Mouse (Mus musculus) lung, embryonic 16.5 days (tissue): Measurements from ENCODE around the gene Pnpla6. TPM values are rescaled to one million over a fixed set of nuclear protein-coding genes. Genes with fewer than 3 reads are reported as not detected.
A peak's percentile ranks its signal among the peaks of the same experiment; 100 is the strongest.

Experiments used
- ATAC-seq: fragments of 200-750 bp; cut with Nextera tagmentation; 2 replicates; pipeline ENCODE4 v1.8.0; 2017; ENCODE audit warnings: low read depth, mild to moderate bottlenecking, moderate library complexity
- H3K27ac ChIP-seq: fragments of 300-500 bp; sonication (generic); 2 replicates; pipeline ENCODE4 v1.5.1; 2014; ENCODE audit warnings: mild to moderate bottlenecking, control low read depth, low read length
- H3K27me3 ChIP-seq: fragments of 300-500 bp; sonication (generic); 2 replicates; pipeline ENCODE4 v1.6.1; 2014; ENCODE audit warnings: low read depth, low read length, mixed read lengths; ENCODE audit not compliant: control insufficient read depth, insufficient read depth
- H3K36me3 ChIP-seq: fragments of 300-500 bp; sonication (generic); 2 replicates; pipeline ENCODE4 v1.6.1; 2014; ENCODE audit warnings: low read length; ENCODE audit not compliant: control insufficient read depth, insufficient read depth
- H3K4me1 ChIP-seq: fragments of 300-500 bp; sonication (generic); replicated peaks from 2 replicates; pipeline ENCODE4 v1.6.1; 2014; ENCODE audit warnings: low read length, mixed read lengths; ENCODE audit not compliant: control insufficient read depth, insufficient read depth
- H3K4me2 ChIP-seq: fragments of 300-500 bp; sonication (generic); 2 replicates; pipeline ENCODE4 v1.6.1; 2014; ENCODE audit warnings: low read depth, low read length, control low read depth
- H3K4me3 ChIP-seq: fragments of 300-500 bp; sonication (generic); 2 replicates; pipeline ENCODE4 v1.5.1; 2014; ENCODE audit warnings: mild to moderate bottlenecking, low read length, control low read depth
- H3K9ac ChIP-seq: fragments of 300-500 bp; sonication (generic); 2 replicates; pipeline ENCODE4 v1.6.1; 2014; ENCODE audit warnings: low read length, control low read depth
- H3K9me3 ChIP-seq: fragments of 300-500 bp; sonication (generic); 2 replicates; pipeline ENCODE4 v1.6.1; 2016; ENCODE audit warnings: low read length; ENCODE audit not compliant: control insufficient read depth
- WGBS: fragments of 180-500 bp; shearing (Covaris S2); extraction: QIAGEN DNeasy Blood & Tissue Kit; methylation state at CpG from one replicate; pipeline ENCODE4 v1.1.7; 2014; 5-methylcytosine and 5-hydroxymethylcytosine counted together
- polyA plus RNA-seq: library from polyadenylated mRNA; unstranded; fragments of >200 nt; fragmentation: Nextera tagmentation; extraction: Ambion mirVana; gene quantifications from 2 replicates; pipeline ENCODE4 v1.2.1, GENCODE M21; 2015

Pnpla6 gene
- polyA plus RNA-seq, 1 experiment from 2014 or later, result 27.3 TPM

DNA sequence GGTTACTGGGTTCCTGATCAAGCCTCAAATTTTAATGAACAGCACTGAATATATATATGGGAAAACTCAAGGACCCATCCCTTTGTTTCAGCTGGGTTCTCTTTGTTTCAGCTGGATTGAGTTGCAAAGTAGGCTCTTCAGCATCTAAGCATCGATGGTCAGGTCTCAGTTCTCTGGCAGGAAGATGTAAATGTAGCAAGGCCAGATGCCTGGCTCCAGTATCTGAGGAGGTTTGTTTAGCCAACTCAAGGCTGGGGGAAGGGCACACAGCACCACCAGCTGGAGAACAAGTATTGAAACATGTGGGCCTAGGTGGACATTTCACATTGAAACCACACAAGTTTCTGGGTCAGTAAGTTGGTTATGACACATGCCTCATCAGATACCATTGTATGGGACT lies 37.1 kb downstream of the Pnpla6 start:
- no peaks in the 10 kb centered on the region for H3K4me1 ChIP-seq

DNA sequence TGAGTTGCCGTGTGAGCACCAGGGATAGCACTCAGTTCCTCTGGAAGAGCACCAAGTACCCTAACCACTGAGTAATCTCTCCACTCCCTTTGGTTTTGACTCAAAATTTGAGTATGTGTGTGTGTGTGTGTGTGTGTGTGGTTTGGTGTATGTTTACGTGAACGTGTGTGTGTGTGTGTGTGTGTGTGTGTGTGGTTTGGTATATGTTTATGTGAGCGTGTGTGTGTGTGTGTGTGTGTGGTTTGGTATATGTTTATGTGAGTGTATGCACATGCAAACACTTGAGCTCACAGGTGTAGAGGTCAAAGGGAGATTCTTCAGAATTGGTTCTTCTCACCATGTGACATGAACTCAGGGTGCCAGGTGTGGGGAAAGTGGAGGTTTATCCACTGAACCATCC lies 40.9 kb downstream of the Pnpla6 start:
- Histone ChIP-seq H3K36me3 (no peaks in the 10 kb centered on the region), H3K4me1 (no peaks in the 10 kb centered on the region)
- WGBS, result 63% methylated on average over 4 of the region's 4 CpGs

More for the DNA sequence above, 37.1 kb downstream of the Pnpla6 start:
- Histone ChIP-seq H3K9me3 (no peaks in the 10 kb centered on the region), H3K27ac (no peak overlapping the region), H3K27me3 (no peaks in the 10 kb centered on the region), H3K9ac (no peak overlapping the region), H3K4me2 (no peak overlapping the region), H3K4me3 (no peak overlapping the region), H3K36me3 (no peaks in the 10 kb centered on the region)
- WGBS, result 84% methylated on average over 1 of the region's 1 CpGs
- ATAC-seq, result no peak

DNA sequence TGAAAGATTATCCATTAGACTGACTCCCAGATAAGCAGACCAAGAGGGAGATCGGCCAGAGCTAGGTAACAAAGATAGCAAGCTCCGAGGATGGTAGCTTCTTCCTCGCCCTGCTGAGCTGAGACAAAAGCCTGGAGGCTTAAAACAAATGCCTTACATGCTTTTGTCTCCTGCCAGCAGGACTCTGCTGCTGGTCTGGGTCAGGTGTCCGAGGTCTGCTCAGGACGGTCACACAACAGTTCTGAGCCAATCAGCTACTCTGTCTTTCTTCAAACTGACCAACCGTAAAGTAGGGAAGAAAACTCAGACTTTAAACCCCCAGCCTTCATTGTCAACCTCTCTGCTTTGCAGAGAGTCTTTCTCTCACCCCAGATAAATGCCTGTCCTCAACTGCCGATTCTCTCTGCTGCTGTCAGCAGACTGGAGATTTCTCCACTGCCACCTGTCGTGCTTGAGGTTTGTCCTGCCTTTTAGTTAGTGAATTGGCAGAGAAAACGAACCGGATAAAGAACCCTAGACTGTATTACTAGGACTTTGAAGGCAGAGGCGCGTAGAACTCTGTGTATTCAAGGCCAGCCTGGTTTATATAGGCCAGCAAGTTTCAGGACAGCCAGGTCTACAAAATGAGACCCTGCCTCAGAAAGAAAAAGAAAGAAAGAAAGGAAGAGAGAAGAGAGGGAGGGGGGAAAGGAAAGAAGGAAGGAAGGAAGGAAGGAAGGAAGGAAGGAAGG lies 52.6 kb downstream of the Pnpla6 start, which contains the start of gene C330021F23Rik:
TSS of gene C330021F23Rik (plus strand) at position 350 of the 731 bp plus-strand sequence.
- Histone ChIP-seq H3K36me3 (no peaks in the 10 kb centered on the region), H3K4me1 (no peaks in the 10 kb centered on the region), H3K4me3 (peak within 1 kb of the TSS; percentile 13; the same call in 1 of the 2 replicates), H3K4me2 (peak within 1 kb of the TSS; percentile 21), H3K27ac (no peak within 1 kb of the TSS), H3K9me3 (no peaks in the 10 kb centered on the region), H3K27me3 (no peaks in the 10 kb centered on the region), H3K9ac (0 out of 2 replicates have a peak within 1 kb of the TSS, but pooled peaks have one; percentile 13)
- ATAC-seq, result 0 out of 2 replicates have a peak, but pooled peaks have one; percentile 38
- WGBS, result 5% methylated on average over 12 of the region's 12 CpGs

More for the DNA sequence above, 40.9 kb downstream of the Pnpla6 start:
- no peak overlapping the region for H3K4me2 ChIP-seq
- H3K9ac ChIP-seq, result no peak overlapping the region
- H3K27me3 ChIP-seq, result no peaks in the 10 kb centered on the region
- no peaks in the 10 kb centered on the region for H3K9me3 ChIP-seq
- no peak overlapping the region for H3K4me3 ChIP-seq
- no peak overlapping the region for H3K27ac ChIP-seq
- ATAC-seq, result peak; percentile 81

DNA sequence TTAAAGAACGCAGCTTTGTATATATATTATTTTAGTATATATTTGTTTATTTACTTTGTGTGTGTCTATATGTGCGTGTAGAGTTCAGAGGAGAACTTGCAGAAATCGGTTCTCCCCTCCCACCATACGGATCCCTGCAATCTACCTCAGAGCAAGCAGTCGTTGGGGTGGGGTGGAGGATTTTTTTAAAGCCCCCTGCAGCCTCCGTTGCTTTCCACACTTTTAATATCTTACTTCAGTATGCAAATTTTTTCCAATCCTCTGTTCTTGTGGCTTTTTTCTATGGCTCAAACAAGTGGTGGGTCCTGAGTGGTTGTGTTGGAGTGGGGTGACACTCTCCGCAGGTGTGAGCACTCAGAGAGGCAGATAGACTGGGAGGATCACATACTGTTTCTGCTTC lies 53.2 kb downstream of the Pnpla6 start:
- Histone ChIP-seq H3K9me3 (no peaks in the 10 kb centered on the region), H3K27ac (no peak overlapping the region), H3K36me3 (no peaks in the 10 kb centered on the region), H3K27me3 (no peaks in the 10 kb centered on the region), H3K4me3 (no peak overlapping the region), H3K4me1 (no peaks in the 10 kb centered on the region), H3K9ac (no peak overlapping the region), H3K4me2 (peak overlapping the region; percentile 9; the same call in 1 of the 2 replicates)
- ATAC-seq, result no peak
- 8% methylated on average over 7 of the region's 7 CpGs for WGBS

DNA sequence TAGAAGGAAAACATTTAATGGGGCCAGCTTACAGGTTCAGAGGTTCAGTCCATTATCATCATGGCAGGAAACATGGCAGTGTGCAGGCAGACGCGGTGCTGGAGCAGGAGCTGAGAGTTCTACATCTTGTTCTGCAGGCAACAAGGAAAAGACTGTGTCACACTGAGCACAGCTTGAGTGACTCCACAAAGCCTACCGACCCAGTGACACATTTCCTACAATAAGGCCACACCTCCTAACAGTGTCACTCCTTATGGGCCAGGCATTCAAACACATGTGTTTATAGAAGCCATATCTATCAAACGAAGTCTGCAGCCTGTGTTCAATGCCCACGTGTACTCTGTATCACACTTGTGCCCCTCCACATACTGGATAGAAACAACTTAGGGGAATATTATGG lies 54.6 kb downstream of the Pnpla6 start:
- Histone ChIP-seq H3K9me3 (no peaks in the 10 kb centered on the region), H3K4me3 (no peak overlapping the region), H3K4me2 (no peak overlapping the region), H3K27ac (no peak overlapping the region), H3K4me1 (no peaks in the 10 kb centered on the region), H3K9ac (no peak overlapping the region), H3K36me3 (no peaks in the 10 kb centered on the region), H3K27me3 (no peaks in the 10 kb centered on the region)
- no peak for ATAC-seq
- 68% methylated on average over 5 of the region's 5 CpGs for WGBS

DNA sequence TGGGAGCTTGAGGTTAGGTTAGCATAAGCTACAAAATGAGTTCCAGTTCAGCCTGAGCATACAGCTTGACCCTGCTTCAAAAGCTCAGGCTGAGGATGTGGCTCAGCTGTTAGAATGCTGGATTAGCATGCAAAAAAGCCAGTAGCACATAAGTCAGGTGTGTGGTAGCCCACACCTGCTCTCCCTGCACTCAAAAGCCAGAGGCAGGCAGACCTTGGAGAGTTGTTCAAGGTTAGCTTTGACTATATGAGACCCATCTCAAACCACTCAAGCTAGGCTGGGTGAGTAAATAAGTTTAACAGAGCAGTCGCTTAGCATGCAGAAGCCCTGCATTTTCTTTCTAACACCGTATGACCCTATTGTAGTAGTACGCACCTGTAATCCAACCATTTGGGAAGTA lies 59.4 kb downstream of the Pnpla6 start:
- H3K4me3 ChIP-seq, result no peak overlapping the region
- no peak overlapping the region for H3K4me2 ChIP-seq
- no peaks in the 10 kb centered on the region; the same call in 1 of the 2 replicates for H3K4me1 ChIP-seq
- 83% methylated on average over 3 of the region's 3 CpGs for WGBS
- no peak overlapping the region for H3K9ac ChIP-seq
- no peak for ATAC-seq
- no peaks in the 10 kb centered on the region for H3K36me3 ChIP-seq
- H3K9me3 ChIP-seq, result no peaks in the 10 kb centered on the region
- H3K27ac ChIP-seq, result no peak overlapping the region
- no peaks in the 10 kb centered on the region for H3K27me3 ChIP-seq

DNA sequence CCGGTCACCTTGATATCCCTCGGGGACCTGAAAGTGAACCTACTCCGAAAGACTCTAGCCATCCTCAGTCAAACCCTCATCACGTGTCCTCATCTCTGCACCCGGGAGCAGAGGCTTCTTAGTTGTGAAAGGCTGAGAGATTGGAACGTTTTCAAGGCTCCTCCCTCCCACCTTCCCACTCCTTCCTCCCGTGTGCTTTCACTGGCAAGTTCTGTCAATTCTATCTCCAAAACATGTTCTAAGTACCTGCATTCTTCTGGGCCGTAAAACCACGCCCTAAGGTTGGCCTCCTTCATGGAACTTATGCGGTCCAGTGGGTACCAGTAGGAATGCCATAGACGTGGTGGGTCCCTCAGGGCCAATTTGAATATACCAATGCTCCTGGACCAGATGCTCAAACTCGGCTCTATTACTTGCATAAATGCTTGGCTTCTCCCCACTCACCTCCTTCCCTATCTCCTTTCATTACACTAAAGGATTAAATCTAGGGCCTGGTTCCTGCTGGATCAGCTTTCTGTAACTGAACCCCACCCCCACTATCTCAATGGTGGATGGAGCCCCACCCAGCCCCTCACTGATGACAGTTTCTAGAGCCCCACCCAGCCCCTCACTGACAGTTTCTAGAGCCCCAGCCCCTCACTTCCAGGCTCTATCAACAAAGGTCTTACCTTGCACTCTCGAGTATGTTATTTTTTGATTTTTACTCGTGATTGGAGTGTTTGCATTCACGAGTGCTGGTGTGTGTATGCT lies 61.2 kb downstream of the Pnpla6 start:
- no peak overlapping the region for H3K4me2 ChIP-seq
- no peak for ATAC-seq
- no peak overlapping the region for H3K9ac ChIP-seq
- no peaks in the 10 kb centered on the region; the same call in 1 of the 2 replicates for H3K4me1 ChIP-seq
- H3K36me3 ChIP-seq, result no peaks in the 10 kb centered on the region
- no peak overlapping the region for H3K27ac ChIP-seq
- no peak overlapping the region for H3K4me3 ChIP-seq
- no peaks in the 10 kb centered on the region for H3K9me3 ChIP-seq
- H3K27me3 ChIP-seq, result no peaks in the 10 kb centered on the region
- WGBS, result 55% methylated on average over 15 of the region's 15 CpGs

DNA sequence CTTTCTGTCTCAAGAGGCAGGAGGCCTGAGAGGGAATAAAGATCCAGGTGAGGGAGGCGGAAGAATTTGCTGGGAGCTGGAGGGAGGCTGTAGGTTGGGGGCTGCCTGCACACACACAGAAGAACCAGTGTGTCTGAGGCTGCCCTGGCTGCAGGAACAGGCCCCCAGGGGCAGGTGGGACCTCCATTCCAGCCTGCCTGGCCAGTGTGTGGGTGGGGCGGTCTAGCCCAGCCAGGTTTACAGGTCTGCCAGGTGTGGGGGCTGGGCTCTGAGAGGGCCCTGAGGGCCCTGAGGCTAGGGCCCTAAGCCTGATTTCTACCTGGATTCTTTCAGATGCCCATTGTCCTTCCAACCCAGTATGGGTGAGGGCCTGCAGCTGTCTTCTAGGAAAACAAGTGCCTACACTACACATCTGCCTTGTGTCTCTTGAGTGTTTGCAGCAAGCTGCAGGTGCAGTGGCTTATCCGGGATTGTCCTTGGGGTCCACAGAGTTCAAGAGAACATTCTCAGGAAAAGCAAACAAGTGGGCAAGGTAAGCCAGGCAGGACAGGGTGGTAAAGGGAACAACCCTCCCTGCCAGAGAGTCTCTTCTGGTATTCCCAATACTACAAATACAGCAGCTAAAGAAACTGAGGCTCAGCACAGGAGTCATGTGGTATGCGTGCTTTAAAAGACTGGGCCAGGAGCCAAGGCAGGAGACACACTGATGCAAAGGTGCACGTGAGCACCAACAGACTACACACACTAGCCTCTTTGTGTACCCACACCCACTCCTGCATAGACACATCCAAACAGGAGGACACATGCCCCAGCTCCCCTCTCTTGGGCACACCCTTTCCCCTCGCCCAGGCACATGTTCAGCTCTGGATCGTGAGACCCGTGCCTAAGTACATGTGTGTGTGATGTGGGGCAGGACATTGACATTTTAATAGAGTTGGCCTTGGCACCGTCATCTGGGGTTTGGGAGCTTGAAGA lies 64.5 kb downstream of the Pnpla6 start:
- Histone ChIP-seq H3K9me3 (no peaks in the 10 kb centered on the region), H3K36me3 (no peaks in the 10 kb centered on the region), H3K4me1 (no peaks in the 10 kb centered on the region; the same call in 1 of the 2 replicates), H3K27ac (peak overlapping the region; percentile 44), H3K9ac (peak overlapping the region; percentile 46; the same call in 1 of the 2 replicates), H3K4me2 (no peak overlapping the region), H3K27me3 (no peaks in the 10 kb centered on the region), H3K4me3 (no peak overlapping the region)
- 63% methylated on average over 9 of the region's 9 CpGs for WGBS
- peak; percentile 63 for ATAC-seq
